Mouse (Mus musculus) G1E (cell line): ENCODE data around the gene Rpl15.

Source experiments
- CTCF ChIP-seq: IDR thresholded peaks from 2 replicates; pipeline ENCODE4 v1.5.1; 2012; ENCODE audit warnings: low read depth, low read length, inconsistent platforms, mixed read lengths
- GATA1 ChIP-seq: IDR thresholded peaks from 2 replicates; pipeline ENCODE4 v1.6.1; 2012; ENCODE audit warnings: borderline replicate concordance, low read length, inconsistent platforms, mixed read lengths
- GATA2 ChIP-seq: IDR thresholded peaks from 2 replicates; pipeline ENCODE4 v1.6.1; 2012; ENCODE audit warnings: low read depth, low read length, inconsistent platforms, borderline replicate concordance

- TF ChIP-seq CTCF (no peak), GATA1 (no peak), GATA2 (no peak)
Measured at GRCm38 (mm10) chr14:18240132-18240531, 31.1 kb downstream of the Rpl15 start.
